Mouse (Mus musculus) heart, postnatal 14 days (tissue): Measurements from ENCODE around the gene Dock1. TPM values are rescaled to one million over a fixed set of nuclear protein-coding genes. Genes with fewer than 3 reads are reported as not detected.

Experiments used
- DNase-seq, 2 experiments: peaks; one replicate each; pipeline ENCODE4 v3.0.0; 2021 to 2022
- intact Hi-C: fragments of 180-260 bp; cut with DNase I; formaldehyde crosslinking; loops from one replicate; pipeline ENCODE4 v1.15.1; 2025
- total RNA-seq, 2 experiments: library from RNA; stranded (reverse); gene quantifications; 2 replicates each; pipeline ENCODE4 v1.2.3; 2021

Dock1 gene
- total RNA-seq, 2 experiments from 2014 or later = 31.5 to 32.8 TPM

DNA sequence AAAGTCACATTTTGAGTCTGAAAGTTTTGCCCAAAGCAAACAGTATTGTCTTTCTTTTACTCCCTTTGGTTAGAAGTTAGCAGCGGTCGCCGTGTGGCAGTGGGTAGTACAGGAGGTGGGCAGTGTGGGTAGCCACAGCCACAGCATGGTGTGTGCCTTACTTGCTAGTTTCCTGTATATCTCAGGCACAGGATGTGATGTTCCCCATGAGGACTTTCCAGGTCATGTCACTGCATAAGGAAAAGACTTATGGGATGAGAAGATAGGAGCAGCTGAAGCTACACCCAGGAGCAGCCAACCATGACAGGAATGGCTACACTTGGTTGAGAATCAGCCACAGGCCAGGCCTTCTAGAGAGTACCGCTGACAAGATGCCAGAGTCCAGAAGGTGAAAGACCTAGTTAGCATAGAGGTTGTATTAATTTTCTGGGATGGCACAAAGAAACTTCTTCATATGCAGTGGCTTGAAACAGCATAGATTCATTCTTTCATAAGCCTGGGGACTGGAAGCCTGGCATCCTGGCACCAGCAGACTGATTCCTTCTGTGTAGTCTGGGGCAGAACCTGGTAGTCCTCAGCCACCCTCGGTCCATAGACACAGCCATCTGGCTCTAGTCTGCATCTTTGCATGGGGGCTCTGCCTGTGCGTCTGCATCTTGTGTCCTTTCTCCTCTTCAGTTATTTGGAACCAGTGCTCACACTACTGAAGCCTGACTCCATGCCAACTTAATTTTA, 139.0 kb downstream of the Dock1 start:
- intact Hi-C loops = no loop called here
- no peak for DNase-seq

DNA sequence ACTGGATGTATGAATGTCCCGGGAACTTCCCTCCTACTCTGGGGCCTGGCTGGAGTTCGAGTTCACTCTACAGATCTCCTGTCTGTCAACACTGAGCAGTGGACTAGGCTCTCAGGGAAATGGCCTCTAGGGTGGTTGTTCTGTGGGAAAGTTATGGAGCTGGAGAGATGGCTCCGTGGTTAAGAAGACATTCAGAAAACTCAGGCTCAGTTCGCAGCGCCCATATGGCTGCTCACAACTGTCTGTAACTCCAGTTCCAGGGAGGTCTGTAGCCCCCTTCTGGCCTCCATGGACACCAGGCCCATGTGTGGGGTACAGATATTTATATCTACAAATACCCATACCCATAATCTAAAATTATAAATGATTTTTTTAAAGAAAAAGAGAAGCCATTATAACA, 148.0 kb downstream of the Dock1 start:
- intact Hi-C loops = no loop called here
- no peak for DNase-seq

DNA sequence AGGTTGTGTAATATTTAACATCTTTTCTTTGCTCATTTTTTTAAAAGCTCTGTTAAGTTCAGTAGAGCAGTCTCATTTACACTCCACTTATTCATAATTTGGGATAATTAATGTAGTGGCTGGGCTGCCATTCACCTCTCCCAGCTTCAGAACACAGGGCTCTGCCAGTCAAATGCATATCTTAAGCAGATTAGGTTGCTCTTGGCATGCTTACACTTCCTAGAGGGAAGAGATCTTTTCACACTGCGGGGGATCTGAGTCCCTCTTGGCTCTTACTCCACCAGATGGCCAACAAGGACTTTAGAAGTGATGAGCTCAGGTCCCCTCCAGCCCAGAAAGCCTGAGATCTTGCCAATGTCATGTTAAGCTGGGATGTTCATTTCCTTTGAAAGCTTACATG, 150.8 kb downstream of the Dock1 start:
- no peak for DNase-seq

DNA sequence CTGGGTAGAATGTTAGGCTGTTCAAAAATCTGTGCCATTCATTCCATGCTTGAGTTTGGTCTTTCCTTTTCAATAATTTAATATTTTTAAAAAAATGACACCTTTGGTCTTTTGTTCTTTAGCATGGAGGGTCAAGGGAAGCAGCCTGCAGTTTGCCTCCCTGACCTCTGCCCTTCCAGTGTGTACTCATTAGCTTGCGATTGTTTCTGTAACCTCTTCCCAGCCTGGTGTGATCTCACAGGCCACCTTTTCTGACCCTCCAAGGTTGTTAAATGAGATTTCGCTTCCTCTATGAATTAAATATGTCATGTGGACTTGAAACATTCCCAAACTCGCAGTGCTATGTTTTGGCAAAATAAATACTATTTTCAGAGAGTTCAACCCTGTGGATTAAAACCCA, 151.6 kb downstream of the Dock1 start:
- DNase-seq = no peak
- intact Hi-C loops = no loop called here

More for the DNA sequence above, 150.8 kb downstream of the Dock1 start:
- intact Hi-C loops = no loop called here

DNA sequence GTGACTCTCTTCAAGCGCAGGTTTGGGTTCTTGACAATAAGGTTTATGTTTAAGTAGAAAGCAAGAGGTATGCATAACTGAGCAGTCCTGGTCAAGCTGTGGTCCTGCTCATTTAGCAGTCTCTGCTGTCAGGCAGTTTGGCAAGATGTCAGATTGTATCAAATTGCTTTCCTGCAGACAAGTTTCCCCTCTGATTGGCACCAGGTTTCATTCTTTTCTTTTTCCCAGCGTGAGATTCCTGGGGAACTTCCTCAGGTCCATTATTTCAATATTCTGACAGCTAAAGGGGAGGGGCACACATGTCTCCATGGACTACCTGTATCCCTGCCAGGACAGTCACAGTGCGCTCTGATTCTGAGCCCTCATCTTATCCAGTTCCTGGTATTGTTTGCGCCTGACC, 153.4 kb downstream of the Dock1 start:
- intact Hi-C loops = no loop called here
- DNase-seq = no peak

DNA sequence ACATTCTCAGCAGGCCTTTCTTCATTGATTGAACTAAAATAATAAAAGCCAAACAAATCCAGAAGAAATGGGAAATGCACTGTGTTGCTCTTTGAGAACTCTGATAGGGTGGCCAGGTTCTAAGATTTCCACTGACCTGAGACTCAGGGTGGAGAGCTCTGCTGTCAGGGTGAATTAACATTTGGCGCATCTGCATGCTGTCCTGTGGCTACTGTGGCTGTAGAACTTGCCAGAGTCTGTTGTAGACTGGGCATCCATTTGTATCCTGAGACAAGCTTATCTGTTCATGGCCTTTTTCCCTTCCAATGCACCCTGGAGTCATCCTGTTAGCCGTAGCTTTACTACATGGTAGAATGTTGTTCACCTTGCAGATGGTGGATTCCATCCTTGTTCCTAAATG, 169.6 kb downstream of the Dock1 start:
- intact Hi-C loops = no loop called here
- DNase-seq = no peak

DNA sequence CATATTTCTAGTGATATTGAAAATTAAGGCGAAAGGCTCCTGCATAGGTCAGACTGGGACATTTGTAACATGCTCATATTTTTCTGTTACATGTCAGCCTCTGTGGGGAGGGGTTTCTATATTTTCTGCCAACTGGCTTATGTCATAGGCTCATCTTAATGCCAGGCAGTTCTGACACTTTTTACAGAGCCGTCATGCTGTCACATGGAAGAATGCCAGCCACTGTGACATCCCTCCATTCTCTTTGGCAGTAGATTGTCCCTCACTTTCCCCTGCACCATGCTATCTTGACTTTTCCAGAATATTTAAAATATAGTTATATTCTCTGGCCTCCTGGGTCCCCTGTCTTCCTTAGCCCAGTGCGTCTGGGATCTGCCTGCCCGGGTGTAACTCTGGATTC, 172.3 kb downstream of the Dock1 start:
- intact Hi-C loops = no loop called here
- DNase-seq = no peak

DNA sequence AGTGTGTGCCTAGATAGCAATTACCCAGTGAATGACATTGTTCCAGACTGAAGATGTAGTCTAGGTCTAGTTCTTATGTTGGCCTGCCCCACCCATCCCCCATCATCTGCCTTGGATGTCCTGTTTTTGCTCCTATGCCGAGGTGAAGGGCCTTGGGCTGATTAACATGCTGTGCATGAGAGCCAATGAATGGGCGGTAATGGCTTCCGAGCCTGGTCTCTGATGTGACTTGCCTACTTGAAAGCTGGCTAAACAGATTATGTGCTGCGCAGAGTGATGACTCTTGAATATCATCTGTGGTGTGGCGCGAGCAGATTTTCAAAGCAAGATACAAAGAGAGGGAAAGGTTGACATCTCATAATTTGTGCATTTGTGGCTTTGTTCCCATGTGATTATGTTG, 191.5 kb downstream of the Dock1 start:
- intact Hi-C loops = no loop called here
- DNase-seq = no peak

- intact Hi-C loops = no loop called here
- peak; percentile 60 to 66 for DNase-seq
Measured at GRCm38 (mm10) chr7:134864175-134864574, 193.7 kb downstream of the Dock1 start.

DNA sequence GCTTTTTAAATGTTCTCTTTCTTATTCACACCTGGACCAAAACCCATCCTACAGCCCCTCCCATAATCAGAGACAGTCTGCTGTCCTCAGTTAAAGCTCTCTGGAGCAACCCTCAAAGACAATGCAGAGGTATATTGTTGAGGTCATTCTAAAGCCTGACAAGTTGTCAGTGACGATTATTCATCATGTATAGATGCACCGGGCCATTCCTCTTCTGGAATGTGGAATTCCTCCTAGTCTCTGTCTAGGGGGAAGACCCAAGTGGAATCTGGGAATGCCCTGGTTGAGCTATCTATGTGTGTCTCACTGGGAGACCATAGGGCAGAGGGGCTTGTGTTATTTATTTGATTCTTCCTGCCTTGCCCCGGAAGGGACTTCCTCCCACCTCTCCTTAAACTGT, 202.1 kb downstream of the Dock1 start:
- intact Hi-C loops = no loop called here

DNA sequence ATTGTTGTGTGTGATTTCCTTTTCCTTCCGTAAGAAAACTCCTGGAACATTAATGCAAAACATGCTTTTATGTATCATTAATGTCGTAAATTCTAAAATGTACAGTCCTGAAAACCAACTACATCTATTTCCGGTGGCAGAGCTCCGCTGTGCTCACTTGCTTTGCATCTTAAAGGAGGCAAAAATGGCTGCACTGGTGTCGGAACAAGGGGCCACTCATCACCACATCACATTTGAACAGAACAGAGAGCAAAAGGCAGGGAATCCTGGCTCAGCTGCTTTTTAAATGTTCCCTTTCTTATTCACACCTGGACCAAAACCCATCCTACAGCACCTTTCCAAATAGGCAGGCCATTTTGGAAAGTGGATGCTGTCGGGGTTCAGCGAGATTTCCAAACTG, 202.5 kb downstream of the Dock1 start:
- no peak for DNase-seq
- intact Hi-C loops = no loop called here

More for the DNA sequence above, 202.1 kb downstream of the Dock1 start:
- DNase-seq = no peak

DNA sequence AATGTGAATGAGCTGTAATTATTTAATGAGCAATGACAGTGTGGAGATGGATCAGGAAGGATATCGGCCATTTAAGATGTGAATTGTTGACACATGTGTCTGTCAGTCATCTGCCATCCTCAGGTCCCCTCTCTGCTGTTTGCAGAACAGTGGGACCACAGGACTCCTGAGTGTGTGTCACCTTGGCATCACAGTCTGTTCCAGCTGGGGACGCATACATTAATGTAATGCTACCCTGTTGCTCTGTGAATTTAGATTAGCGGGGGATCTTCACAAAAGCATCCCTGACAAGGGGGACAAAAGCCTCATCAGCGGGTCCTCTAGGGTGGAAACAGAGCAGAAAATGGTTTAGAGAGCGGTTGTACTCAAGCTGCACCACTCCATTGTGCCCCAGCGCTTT, 208.5 kb downstream of the Dock1 start:
- no peak for DNase-seq
- intact Hi-C loops = no loop called here

- intact Hi-C loops = no loop called here
- peak; percentile 2 to 7 for DNase-seq
Measured at GRCm38 (mm10) chr7:134880431-134880830, 210.0 kb downstream of the Dock1 start.

DNA sequence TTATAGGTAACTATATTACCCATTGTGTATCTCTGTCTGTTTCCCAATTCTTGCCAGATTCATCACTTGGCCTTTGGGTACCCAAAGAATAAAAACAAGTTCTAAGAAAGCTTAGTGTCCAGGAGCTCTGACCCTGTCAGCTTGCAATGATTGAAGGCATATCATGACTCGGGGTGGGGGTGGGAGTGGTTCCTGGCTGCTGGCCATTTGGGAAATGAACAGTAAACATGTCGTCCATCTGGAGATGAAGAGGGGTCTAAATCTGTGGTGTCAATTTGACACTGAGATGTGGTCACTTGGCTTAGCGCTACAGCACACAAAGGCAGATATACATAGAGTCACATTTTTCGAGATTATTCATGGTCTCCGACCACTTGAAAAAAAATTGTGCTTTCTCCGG, 213.1 kb downstream of the Dock1 start:
- no peak for DNase-seq

DNA sequence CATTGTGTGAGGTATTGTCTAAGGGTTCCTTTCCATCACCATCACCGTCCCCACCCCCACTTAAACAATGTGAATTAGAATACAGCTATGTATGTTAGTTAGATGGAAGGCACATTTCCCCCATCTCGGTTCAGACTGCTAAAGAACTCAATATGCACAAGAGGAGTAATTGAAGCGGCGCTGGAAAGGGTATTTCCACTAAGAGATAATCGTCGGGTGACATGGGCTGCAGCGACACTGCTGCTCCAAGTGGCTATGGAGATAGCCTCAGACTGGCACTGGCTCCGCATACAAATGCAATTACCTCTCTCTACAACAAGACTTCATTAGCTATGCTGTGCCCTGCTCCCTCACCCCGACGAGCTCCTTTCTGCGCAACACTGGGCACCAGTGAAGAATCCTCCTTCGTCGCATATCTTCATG, 222.0 kb downstream of the Dock1 start:
- intact Hi-C loops = no loop called here

More for the DNA sequence above, 213.1 kb downstream of the Dock1 start:
- intact Hi-C loops = no loop called here

DNA sequence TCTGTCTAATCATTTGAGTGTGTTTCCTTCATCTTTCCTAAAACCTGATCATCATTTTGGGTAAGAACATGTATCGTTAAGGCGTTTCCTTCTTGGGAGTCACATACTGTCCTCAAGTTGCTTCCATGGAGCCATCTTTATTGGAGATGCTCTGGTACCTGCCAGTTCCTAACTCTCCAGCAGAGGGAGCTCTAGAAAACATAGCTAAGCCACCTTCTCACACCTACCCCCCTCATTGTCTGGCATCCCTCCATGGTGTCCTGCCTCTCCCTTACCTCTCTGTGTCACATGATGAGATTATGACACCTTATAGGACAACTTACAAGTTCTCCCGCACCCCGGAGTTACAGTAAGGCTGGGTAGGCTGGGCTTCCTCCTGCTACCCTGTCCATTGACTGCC, 222.5 kb downstream of the Dock1 start:
- intact Hi-C loops = no loop called here
- peak in 1 of 2 experiments; percentile 7 for DNase-seq

More for the DNA sequence above, 222.0 kb downstream of the Dock1 start:
- no peak for DNase-seq

- intact Hi-C loops = no loop called here
- no peak for DNase-seq
Measured at GRCm38 (mm10) chr7:134894604-134895003, 224.2 kb downstream of the Dock1 start.

- intact Hi-C loops = no loop called here
Measured at GRCm38 (mm10) chr7:134899462-134899861, 229.0 kb downstream of the Dock1 start.

DNA sequence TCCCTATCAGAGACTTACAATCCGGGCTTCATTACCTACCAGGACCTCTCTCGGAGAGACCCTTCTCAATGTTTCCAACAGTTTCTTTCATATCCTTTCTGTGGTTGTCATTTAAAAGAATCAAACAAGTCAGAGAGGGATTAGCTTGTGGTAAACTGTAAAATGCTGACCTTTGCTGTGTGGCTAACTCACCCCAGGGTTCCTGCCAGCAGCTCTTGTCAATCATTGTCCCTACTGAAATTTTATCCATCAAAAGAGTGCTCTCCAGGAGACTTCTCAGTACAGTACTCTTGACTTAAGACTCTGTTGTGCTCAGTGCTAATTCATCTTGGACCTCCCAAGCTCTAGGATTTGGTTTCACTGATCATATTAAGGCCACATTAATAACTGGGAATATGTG, 231.5 kb downstream of the Dock1 start:
- intact Hi-C loops = no loop called here

More at GRCm38 (mm10) chr7:134899462-134899861, 229.0 kb downstream of the Dock1 start:
- no peak for DNase-seq

GRCm38 (mm10) chr7:134931886-134932285, 261.4 kb downstream of the Dock1 start:
- intact Hi-C loops = no loop called here
- DNase-seq = no peak

More for the DNA sequence above, 231.5 kb downstream of the Dock1 start:
- DNase-seq = no peak

GRCm38 (mm10) chr7:134937471-134937926, 267.0 kb downstream of the Dock1 start:
- DNase-seq = peak in 1 of 2 experiments; percentile 4
- intact Hi-C loops = no loop called here

GRCm38 (mm10) chr7:134937927-134938609, 267.6 kb downstream of the Dock1 start, which contains the start of gene Fam196a:
Gene Fam196a, minus strand, starts transcription at chr7:134938430.
- intact Hi-C loops = no loop called here
- DNase-seq = peak; percentile 36 to 49
